Mouse (Mus musculus): Measurements from ENCODE around the gene Trim12c. TPM values are rescaled to one million over a fixed set of nuclear protein-coding genes. Genes with fewer than 3 reads are reported as not detected.
"Not testable (repeated sequence)": the region's sequence is repeated elsewhere in the genome, so short reads cannot be mapped to it uniquely, and the experiment has no call there.

Gene Trim12c
- total RNA-seq, 1 experiment = 2.9 TPM

DNA sequence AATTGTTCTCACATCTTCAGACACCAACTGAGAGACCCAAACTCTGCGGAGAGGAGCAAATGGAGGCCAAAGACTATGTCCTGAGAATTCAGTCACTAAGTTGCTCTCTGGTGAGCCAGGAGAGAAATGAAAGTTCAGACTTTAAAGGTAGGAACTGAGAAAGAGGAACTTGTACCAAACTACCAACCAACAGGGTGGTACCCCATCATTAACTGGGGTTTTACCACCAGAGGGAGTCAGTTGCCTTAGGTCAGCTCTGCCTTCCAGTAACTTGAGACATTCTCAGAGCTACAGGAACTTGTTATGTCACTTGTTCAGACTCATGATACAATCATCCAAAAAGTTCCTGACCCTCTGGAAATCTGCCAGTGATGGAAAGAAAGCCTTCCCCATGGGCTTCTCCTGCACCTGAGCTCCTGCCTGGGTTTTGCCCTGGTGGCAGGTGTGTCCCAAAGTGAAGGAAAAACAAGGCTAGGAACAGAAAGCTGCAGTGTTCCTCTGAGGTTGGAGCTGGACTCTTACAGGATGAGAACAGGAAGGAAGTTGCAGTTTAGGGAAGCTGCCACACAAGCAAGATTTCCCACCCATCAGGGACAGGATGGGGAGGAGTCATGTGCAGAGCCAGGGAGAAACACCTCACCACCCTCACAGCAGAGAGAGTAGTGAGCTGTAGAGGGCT, 16.7 kb upstream of the Trim12c start, which contains the start of gene Trim30b:
TSS of gene Trim30b (minus strand) at position 149 of the 679 bp plus-strand sequence.
- TF ChIP-seq ZNF384 (IDR thresholded peaks at IDR 0.05; ENCODE audit: low read depth, low read length) (no peak), HCFC1 (IDR thresholded peaks at IDR 0.05; ENCODE audit: borderline replicate concordance, insufficient read depth, low read length) (no peak), CHD2 (IDR thresholded peaks at IDR 0.05; ENCODE audit: low read depth, low read length) (no peak), ZC3H11A (IDR thresholded peaks at IDR 0.05; ENCODE audit: borderline replicate concordance, low read depth, low read length) (no peak), MAFK (IDR thresholded peaks at IDR 0.05; ENCODE audit: insufficient read depth, low read depth, low read length) (no peak)
- H3K36me3 ChIP-seq (ENCODE audit: control insufficient read depth, insufficient read depth, low read length, poor library complexity, severe bottlenecking) = no peaks in the 10 kb centered on the region
- in situ Hi-C loops (cut with MboI; ENCODE audit: low sequenced_read_pairs in 2 of 2, unreplicated experiment in 2 of 2) = no loop called here
- no peaks in the 10 kb centered on the region for H3K4me1 ChIP-seq (ENCODE audit: control insufficient read depth in 2 of 2, insufficient read depth in 2 of 2, low read length in 2 of 2, poor library complexity in 1 of 2)
- H3K4me3 ChIP-seq (ENCODE audit: insufficient read depth in 1 of 2, low read depth in 1 of 2, low read length in 2 of 2, poor library complexity in 1 of 2, severe bottlenecking in 1 of 2) = no peak within 1 kb of the TSS
- H3K9me3 ChIP-seq (ENCODE audit: control insufficient read depth, insufficient read depth, low read depth, low read length) = no peaks in the 10 kb centered on the region
- no peak for DNase-seq (ENCODE audit: low read depth, low spot score)
- no peak within 1 kb of the TSS for H3K27ac ChIP-seq (ENCODE audit: insufficient read depth, low read depth, low read length, poor library complexity, severe bottlenecking)
- H3K9ac ChIP-seq (ENCODE audit: insufficient read depth, low read depth, low read length, poor library complexity, severe bottlenecking) = no peak within 1 kb of the TSS

DNA sequence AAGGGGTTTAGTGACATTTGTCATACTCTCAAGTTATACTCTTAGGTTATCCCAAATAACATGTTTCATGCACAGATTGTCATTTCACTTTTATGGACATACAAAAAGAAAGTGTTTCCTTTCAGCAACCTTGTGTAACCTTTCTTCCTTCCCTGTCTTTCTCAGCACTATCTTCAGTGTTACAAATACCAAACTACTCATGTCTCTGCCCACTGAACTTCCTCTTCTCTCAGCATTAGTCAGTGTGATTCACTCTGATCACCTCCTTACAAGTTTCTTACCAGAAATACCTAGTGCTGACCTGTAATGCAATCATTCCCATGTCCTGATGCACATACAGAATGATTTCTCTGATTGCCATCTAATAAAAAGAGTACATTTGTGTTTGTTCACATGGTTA, 13.2 kb upstream of the Trim12c start:
- Histone ChIP-seq H3K4me1 (ENCODE audit: control insufficient read depth in 2 of 2, insufficient read depth in 2 of 2, low read length in 2 of 2, poor library complexity in 1 of 2) (no peaks in the 10 kb centered on the region), H3K9ac (ENCODE audit: insufficient read depth, low read depth, low read length, poor library complexity, severe bottlenecking) (no peak overlapping the region), H3K4me3 (ENCODE audit: insufficient read depth in 1 of 2, low read depth in 1 of 2, low read length in 2 of 2, poor library complexity in 1 of 2, severe bottlenecking in 1 of 2) (no peak overlapping the region), H3K9me3 (ENCODE audit: control insufficient read depth, insufficient read depth, low read depth, low read length) (no peaks in the 10 kb centered on the region), H3K27ac (ENCODE audit: insufficient read depth, low read depth, low read length, poor library complexity, severe bottlenecking) (no peak overlapping the region), H3K36me3 (ENCODE audit: control insufficient read depth, insufficient read depth, low read length, poor library complexity, severe bottlenecking) (no peaks in the 10 kb centered on the region)
- no peak for DNase-seq (ENCODE audit: low read depth, low spot score)
- no peak for TF ChIP-seq HCFC1 (IDR thresholded peaks at IDR 0.05; ENCODE audit: borderline replicate concordance, insufficient read depth, low read length)
- no peak for TF ChIP-seq CHD2 (IDR thresholded peaks at IDR 0.05; ENCODE audit: low read depth, low read length)
- no peak for TF ChIP-seq MAFK (IDR thresholded peaks at IDR 0.05; ENCODE audit: insufficient read depth, low read depth, low read length)
- TF ChIP-seq ZNF384 (IDR thresholded peaks at IDR 0.05; ENCODE audit: low read depth, low read length) = no peak
- no peak for TF ChIP-seq ZC3H11A (IDR thresholded peaks at IDR 0.05; ENCODE audit: borderline replicate concordance, low read depth, low read length)
- in situ Hi-C loops (cut with MboI; ENCODE audit: low sequenced_read_pairs in 2 of 2, unreplicated experiment in 2 of 2) = no loop called here

GRCm38 (mm10) chr7:104353600-104353967, 422 bp upstream of the Trim12c start:
- no peak overlapping the region for H3K27ac ChIP-seq (ENCODE audit: insufficient read depth, low read depth, low read length, poor library complexity, severe bottlenecking)
- H3K36me3 ChIP-seq (ENCODE audit: control insufficient read depth, insufficient read depth, low read length, poor library complexity, severe bottlenecking) = no peaks in the 10 kb centered on the region
- no peak for DNase-seq (ENCODE audit: low read depth, low spot score)
- no peak overlapping the region for H3K9ac ChIP-seq (ENCODE audit: insufficient read depth, low read depth, low read length, poor library complexity, severe bottlenecking)
- H3K9me3 ChIP-seq (ENCODE audit: control insufficient read depth, insufficient read depth, low read depth, low read length) = no peaks in the 10 kb centered on the region
- TF ChIP-seq CHD2 (IDR thresholded peaks at IDR 0.05; ENCODE audit: low read depth, low read length) (no peak), HCFC1 (IDR thresholded peaks at IDR 0.05; ENCODE audit: borderline replicate concordance, insufficient read depth, low read length) (no peak), ZC3H11A (IDR thresholded peaks at IDR 0.05; ENCODE audit: borderline replicate concordance, low read depth, low read length) (no peak), ZNF384 (IDR thresholded peaks at IDR 0.05; ENCODE audit: low read depth, low read length) (no peak)
- no peak overlapping the region for H3K4me3 ChIP-seq (ENCODE audit: insufficient read depth in 1 of 2, low read depth in 1 of 2, low read length in 2 of 2, poor library complexity in 1 of 2, severe bottlenecking in 1 of 2)
- peaks cover 0 to 3% of the 10 kb centered on the region in 2 experiments; a peak in 1 of 4 replicates for H3K4me1 ChIP-seq (ENCODE audit: control insufficient read depth in 2 of 2, insufficient read depth in 2 of 2, low read length in 2 of 2, poor library complexity in 1 of 2)
- in situ Hi-C loops (cut with MboI; ENCODE audit: low sequenced_read_pairs in 2 of 2, unreplicated experiment in 2 of 2) = no loop called here

- in situ Hi-C loops (cut with MboI; ENCODE audit: low sequenced_read_pairs in 2 of 2, unreplicated experiment in 2 of 2) = loop anchor here in 1 of 2 experiments (25.0 kb wide), 1 partner anchor 111 kb away; the partner anchor contains the start of gene Trim34a
- H3K9me3 ChIP-seq (ENCODE audit: control insufficient read depth, insufficient read depth, low read depth, low read length); DNase-seq (ENCODE audit: low read depth, low spot score); H3K4me1 ChIP-seq (ENCODE audit: control insufficient read depth in 2 of 2, insufficient read depth in 2 of 2, low read length in 2 of 2, poor library complexity in 1 of 2); H3K4me3 ChIP-seq (ENCODE audit: insufficient read depth in 1 of 2, low read depth in 1 of 2, low read length in 2 of 2, poor library complexity in 1 of 2, severe bottlenecking in 1 of 2); H3K27ac ChIP-seq (ENCODE audit: insufficient read depth, low read depth, low read length, poor library complexity, severe bottlenecking); H3K36me3 ChIP-seq (ENCODE audit: control insufficient read depth, insufficient read depth, low read length, poor library complexity, severe bottlenecking); H3K9ac ChIP-seq (ENCODE audit: insufficient read depth, low read depth, low read length, poor library complexity, severe bottlenecking): not testable (repeated sequence)
These were observed 5.1 kb downstream of the Trim12c start for GRCm38 (mm10) chr7:104348043-104348442.

DNA sequence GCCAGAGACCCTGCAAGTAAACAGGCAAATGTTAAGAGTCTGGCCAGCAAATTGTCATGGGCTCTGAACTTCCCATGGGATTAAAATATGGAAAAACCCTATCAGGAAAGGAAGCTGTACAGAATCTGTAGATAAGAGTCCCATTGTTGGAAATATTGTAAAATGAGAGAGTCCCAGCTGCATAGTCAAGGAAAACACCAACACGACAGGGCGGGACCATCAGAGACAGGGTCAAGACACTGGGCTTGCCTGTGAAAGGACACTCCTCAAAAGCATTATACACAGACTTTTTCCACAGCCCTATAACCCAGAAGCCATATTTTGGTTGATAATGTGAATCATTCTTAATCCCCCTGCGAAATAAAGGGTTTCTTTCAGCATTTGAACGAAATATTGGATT, 12.4 kb downstream of the Trim12c start:
- not testable (repeated sequence) for H3K4me3 ChIP-seq (ENCODE audit: insufficient read depth in 1 of 2, low read depth in 1 of 2, low read length in 2 of 2, poor library complexity in 1 of 2, severe bottlenecking in 1 of 2); H3K9me3 ChIP-seq (ENCODE audit: control insufficient read depth, insufficient read depth, low read depth, low read length); H3K36me3 ChIP-seq (ENCODE audit: control insufficient read depth, insufficient read depth, low read length, poor library complexity, severe bottlenecking); H3K27ac ChIP-seq (ENCODE audit: insufficient read depth, low read depth, low read length, poor library complexity, severe bottlenecking); DNase-seq (ENCODE audit: low read depth, low spot score); H3K9ac ChIP-seq (ENCODE audit: insufficient read depth, low read depth, low read length, poor library complexity, severe bottlenecking); H3K4me1 ChIP-seq (ENCODE audit: control insufficient read depth in 2 of 2, insufficient read depth in 2 of 2, low read length in 2 of 2, poor library complexity in 1 of 2)
- in situ Hi-C loops (cut with MboI; ENCODE audit: low sequenced_read_pairs in 2 of 2, unreplicated experiment in 2 of 2) = loop anchor here in 1 of 2 experiments (25.0 kb wide), 1 partner anchor 103 kb away; the partner anchor contains the start of gene Trim34a

DNA sequence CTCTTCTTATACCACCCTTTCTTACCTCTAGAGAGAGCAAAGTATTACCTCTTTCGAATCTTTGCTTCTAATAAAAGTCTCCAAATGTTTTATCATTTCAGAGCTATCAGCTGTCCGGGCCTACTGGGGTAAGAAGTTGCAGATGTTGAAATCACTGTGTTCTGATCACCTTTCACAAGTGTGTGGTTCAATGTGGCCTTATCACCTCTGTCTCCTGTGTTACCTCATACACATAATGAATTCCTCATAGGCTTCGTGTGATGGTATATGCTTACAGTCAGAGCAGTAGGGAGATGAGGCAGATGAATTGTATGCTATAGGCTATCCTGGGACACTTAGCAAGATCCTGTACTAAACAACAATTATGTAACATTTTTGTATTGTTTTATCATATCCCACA, 17.6 kb downstream of the Trim12c start:
- not testable (repeated sequence) for H3K36me3 ChIP-seq (ENCODE audit: control insufficient read depth, insufficient read depth, low read length, poor library complexity, severe bottlenecking); H3K27ac ChIP-seq (ENCODE audit: insufficient read depth, low read depth, low read length, poor library complexity, severe bottlenecking); DNase-seq (ENCODE audit: low read depth, low spot score); H3K4me1 ChIP-seq (ENCODE audit: control insufficient read depth in 2 of 2, insufficient read depth in 2 of 2, low read length in 2 of 2, poor library complexity in 1 of 2); H3K9ac ChIP-seq (ENCODE audit: insufficient read depth, low read depth, low read length, poor library complexity, severe bottlenecking); H3K9me3 ChIP-seq (ENCODE audit: control insufficient read depth, insufficient read depth, low read depth, low read length); H3K4me3 ChIP-seq (ENCODE audit: insufficient read depth in 1 of 2, low read depth in 1 of 2, low read length in 2 of 2, poor library complexity in 1 of 2, severe bottlenecking in 1 of 2)
- in situ Hi-C loops (cut with MboI; ENCODE audit: low sequenced_read_pairs in 2 of 2, unreplicated experiment in 2 of 2) = loop anchor here in 1 of 2 experiments (25.0 kb wide), 1 partner anchor 98 kb away; the partner anchor contains the start of gene Trim34a

DNA sequence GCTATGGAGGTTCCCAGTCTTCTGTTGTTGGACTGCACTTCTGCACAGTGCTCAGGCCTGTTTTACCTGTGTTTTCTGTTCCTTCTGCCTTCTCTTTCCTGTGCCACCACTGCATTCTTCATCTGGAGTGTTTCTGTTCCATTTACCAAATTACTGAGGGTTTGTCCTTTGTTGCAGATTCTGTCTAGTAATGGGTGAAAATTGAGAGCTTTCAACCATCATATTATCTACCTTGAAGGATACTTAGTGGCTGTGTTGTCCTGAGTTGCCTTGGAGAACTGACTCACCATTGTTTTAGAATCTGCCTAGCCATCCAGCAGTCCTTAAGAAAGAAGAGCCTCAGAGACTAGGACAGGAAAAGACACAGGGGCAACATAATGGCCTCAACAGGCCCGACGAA, 24.0 kb downstream of the Trim12c start, which contains the start of gene Trim34b:
TSS of gene Trim34b (plus strand) at position 301 of the 400 bp plus-strand sequence.
- not testable (repeated sequence) for DNase-seq (ENCODE audit: low read depth, low spot score); H3K9ac ChIP-seq (ENCODE audit: insufficient read depth, low read depth, low read length, poor library complexity, severe bottlenecking); H3K4me1 ChIP-seq (ENCODE audit: control insufficient read depth in 2 of 2, insufficient read depth in 2 of 2, low read length in 2 of 2, poor library complexity in 1 of 2); H3K36me3 ChIP-seq (ENCODE audit: control insufficient read depth, insufficient read depth, low read length, poor library complexity, severe bottlenecking); H3K27ac ChIP-seq (ENCODE audit: insufficient read depth, low read depth, low read length, poor library complexity, severe bottlenecking); H3K9me3 ChIP-seq (ENCODE audit: control insufficient read depth, insufficient read depth, low read depth, low read length); H3K4me3 ChIP-seq (ENCODE audit: insufficient read depth in 1 of 2, low read depth in 1 of 2, low read length in 2 of 2, poor library complexity in 1 of 2, severe bottlenecking in 1 of 2)
- in situ Hi-C loops (cut with MboI; ENCODE audit: low sequenced_read_pairs in 2 of 2, unreplicated experiment in 2 of 2) = loop anchor here in 1 of 2 experiments (25.0 kb wide), 1 partner anchor 92 kb away; the partner anchor contains the start of gene Trim34a

Measured in ES-E14 (cell line).